Mouse (Mus musculus) heart, embryonic 13.5 days (tissue): ENCODE data around the gene Rnf187. TPM values are rescaled to one million over a fixed set of nuclear protein-coding genes. Genes with fewer than 3 reads are reported as not detected.

Experiments
- ATAC-seq: fragments of 200-750 bp; cut with Nextera tagmentation; 2 replicates; pipeline ENCODE4 v1.8.0; 2017; ENCODE audit warnings: moderate TSS enrichment; ENCODE audit not compliant: insufficient number of reproducible peaks, low FRiP score, low TSS enrichment; ENCODE audit errors: extremely low read depth
- H3K27ac ChIP-seq: fragments of 300-500 bp; sonication (generic); replicated peaks from 2 replicates; pipeline ENCODE4 v1.5.1; 2015; ENCODE audit warnings: moderate library complexity, mild to moderate bottlenecking, inconsistent platforms
- H3K27me3 ChIP-seq: fragments of 300-500 bp; sonication (generic); replicated peaks from 2 replicates; pipeline ENCODE4 v1.6.1; 2015; ENCODE audit warnings: mild to moderate bottlenecking, inconsistent platforms
- H3K36me3 ChIP-seq: fragments of 300-500 bp; sonication (generic); 2 replicates; pipeline ENCODE4 v1.6.1; 2015; ENCODE audit warnings: mild to moderate bottlenecking, inconsistent platforms
- H3K4me1 ChIP-seq: fragments of 300-500 bp; sonication (generic); 2 replicates; pipeline ENCODE4 v1.6.1; 2015; ENCODE audit warnings: inconsistent platforms
- H3K4me2 ChIP-seq: fragments of 300-500 bp; sonication (generic); 2 replicates; pipeline ENCODE4 v1.6.1; 2015; ENCODE audit warnings: inconsistent platforms, mild to moderate bottlenecking, moderate library complexity
- H3K4me3 ChIP-seq: fragments of 300-500 bp; sonication (generic); 2 replicates; pipeline ENCODE4 v1.5.1; 2015; ENCODE audit warnings: moderate library complexity, mild to moderate bottlenecking, inconsistent platforms
- H3K9ac ChIP-seq: fragments of 300-500 bp; sonication (generic); 2 replicates; pipeline ENCODE4 v1.6.1; 2015; ENCODE audit warnings: inconsistent platforms, mild to moderate bottlenecking, moderate library complexity
- H3K9me3 ChIP-seq: fragments of 300-500 bp; sonication (generic); 2 replicates; pipeline ENCODE4 v1.6.1; 2016; ENCODE audit warnings: inconsistent platforms
- WGBS: fragments of 180-500 bp; shearing (Covaris S2); methylation state at CpG from one replicate; pipeline ENCODE4 v1.1.7; 2015; ENCODE audit warnings: mixed read lengths; 5-methylcytosine and 5-hydroxymethylcytosine counted together
- polyA plus RNA-seq: library from polyadenylated mRNA; unstranded; fragments of >200 nt; fragmentation: Nextera tagmentation; extraction: Ambion mirVana; gene quantifications from 2 replicates; pipeline ENCODE4 v1.2.1, GENCODE M21; 2015

Rnf187 gene
- polyA plus RNA-seq: 151 and 166 TPM in 2 replicates

DNA sequence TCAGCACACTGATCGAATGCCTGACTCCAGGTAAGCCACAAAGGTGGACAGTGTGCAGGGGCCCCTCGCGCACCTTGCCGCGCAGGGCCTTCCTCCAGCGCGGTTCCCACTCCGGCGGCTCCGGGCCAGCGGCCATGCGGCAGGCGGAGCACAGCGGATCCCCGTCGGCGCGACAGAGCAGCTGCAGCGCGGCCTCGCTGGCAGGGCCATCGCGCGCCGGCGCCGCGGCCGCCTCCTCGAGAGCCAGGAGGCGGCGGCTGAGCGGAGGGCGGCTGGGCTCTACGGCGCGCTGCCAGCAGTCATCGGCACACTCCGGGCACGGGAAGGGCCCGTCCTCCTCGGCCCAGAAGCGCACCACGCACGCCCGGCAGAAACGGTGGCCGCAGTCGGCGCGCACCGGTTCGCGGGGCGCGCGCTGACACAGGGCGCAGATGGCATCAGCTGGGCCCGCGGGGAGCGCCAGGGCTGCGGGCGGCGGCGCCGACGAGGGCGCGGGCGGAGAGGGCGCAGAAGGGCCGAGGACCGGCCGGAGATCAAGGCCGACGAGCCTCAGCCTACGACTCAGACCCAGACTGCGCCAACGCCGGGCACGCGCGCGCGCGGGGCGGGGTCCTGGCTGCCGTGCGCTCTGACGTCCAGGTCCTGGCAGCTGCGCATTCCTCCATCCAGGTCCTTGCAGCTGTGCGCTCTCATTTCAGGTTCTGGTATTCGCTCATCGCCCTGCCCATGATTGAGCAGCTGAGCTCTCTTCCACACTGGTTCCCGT is at the start of gene Rnf187:
Gene Rnf187, minus strand, starts transcription at position 595 of the 766 bp plus-strand sequence.
- H3K4me1 ChIP-seq: peaks cover 26% of the 10 kb centered on the region
- ATAC-seq: peak; percentile 85
- H3K36me3 ChIP-seq: peaks cover 33% of the 10 kb centered on the region
- H3K4me2 ChIP-seq: peak within 1 kb of the TSS; percentile 93
- no peaks in the 10 kb centered on the region for H3K9me3 ChIP-seq
- H3K27ac ChIP-seq: peak within 1 kb of the TSS; percentile 88
- H3K27me3 ChIP-seq: peaks cover 9% of the 10 kb centered on the region
- H3K4me3 ChIP-seq: peak within 1 kb of the TSS; percentile 88
- WGBS: under 1% methylated on average over 85 of the region's 95 CpGs
- peak within 1 kb of the TSS; percentile 96 for H3K9ac ChIP-seq

DNA sequence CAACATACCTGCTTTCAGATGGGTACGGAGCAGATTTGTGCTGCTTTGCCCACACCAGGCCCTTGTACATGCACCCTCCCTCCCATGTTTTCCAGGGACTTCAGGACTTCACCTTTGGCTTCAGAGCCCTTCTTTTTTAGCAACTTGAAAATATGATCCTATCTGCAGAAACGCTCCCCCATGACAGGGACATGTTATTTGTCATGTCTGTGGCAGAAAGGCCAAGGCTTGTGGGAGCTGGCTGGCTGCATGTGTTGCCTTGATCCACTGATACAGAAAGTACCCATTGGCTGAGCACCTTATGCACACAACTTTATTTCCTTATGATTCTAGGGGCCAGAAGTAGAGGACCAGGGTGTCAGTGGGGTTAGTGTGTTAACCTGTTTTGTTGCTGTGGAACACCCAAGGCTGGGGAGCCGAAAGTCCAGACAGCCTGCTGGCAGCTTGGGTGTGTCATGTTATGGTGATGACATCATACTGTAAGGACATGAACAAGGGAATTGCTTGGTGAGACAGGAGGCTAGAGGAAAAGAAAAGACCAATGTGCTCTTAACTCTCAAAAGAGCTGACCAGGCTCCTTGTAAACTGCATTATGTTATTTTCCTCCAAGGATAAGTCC is 46.7 kb upstream of the Rnf187 start:
- Histone ChIP-seq H3K4me1 (peaks cover 95% of the 10 kb centered on the region), H3K9ac (peak overlapping the region; percentile 64), H3K9me3 (no peaks in the 10 kb centered on the region), H3K27ac (peak overlapping the region; percentile 96), H3K36me3 (peaks cover 83% of the 10 kb centered on the region), H3K4me2 (no peak overlapping the region), H3K27me3 (no peaks in the 10 kb centered on the region), H3K4me3 (no peak overlapping the region)
- 66% methylated on average over 3 of the region's 3 CpGs for WGBS
- ATAC-seq: no peak

DNA sequence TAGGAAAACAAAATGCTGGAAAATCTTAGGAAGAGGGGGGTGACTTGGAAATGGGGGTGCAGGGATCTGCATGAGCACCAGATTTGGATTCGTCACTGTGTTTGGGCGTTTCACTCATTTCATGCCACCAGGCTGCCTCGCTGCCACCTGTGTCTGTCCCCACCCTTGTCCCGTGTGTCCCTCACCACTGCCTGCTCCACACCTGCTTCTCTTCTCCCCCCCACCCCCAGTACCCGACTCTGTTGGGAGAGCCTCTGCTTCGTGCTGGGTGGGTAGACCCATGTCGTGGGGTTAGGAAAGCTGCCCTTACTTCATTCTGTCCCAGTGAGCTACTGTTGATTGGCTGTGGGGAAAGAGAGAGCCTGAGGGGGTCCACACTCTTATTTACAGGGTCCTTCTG is 45.9 kb upstream of the Rnf187 start:
- Histone ChIP-seq H3K4me1 (peaks cover 95% of the 10 kb centered on the region), H3K36me3 (peaks cover 76% of the 10 kb centered on the region), H3K27me3 (no peaks in the 10 kb centered on the region), H3K4me3 (no peak overlapping the region), H3K9me3 (no peaks in the 10 kb centered on the region), H3K27ac (peak overlapping the region; percentile 96), H3K9ac (peak overlapping the region; percentile 64), H3K4me2 (peak overlapping the region; percentile 42; the same call in 1 of the 2 replicates)
- 79% methylated on average over 7 of the region's 7 CpGs for WGBS
- ATAC-seq: no peak

GRCm38 (mm10) chr11:58983691-58984341 is 45.1 kb upstream of the Rnf187 start:
- no peak overlapping the region for H3K4me3 ChIP-seq
- no peaks in the 10 kb centered on the region for H3K27me3 ChIP-seq
- peak overlapping the region; percentile 65 for H3K9ac ChIP-seq
- H3K27ac ChIP-seq: peak overlapping the region; percentile 96
- H3K4me2 ChIP-seq: peak overlapping the region; percentile 42
- H3K9me3 ChIP-seq: no peaks in the 10 kb centered on the region
- peaks cover 95% of the 10 kb centered on the region for H3K4me1 ChIP-seq
- 46% methylated on average over 6 of the region's 6 CpGs for WGBS
- peaks cover 67% of the 10 kb centered on the region for H3K36me3 ChIP-seq
- ATAC-seq: peak; percentile 34; the same call in 1 of the 2 replicates

GRCm38 (mm10) chr11:58982471-58983097 is 43.9 kb upstream of the Rnf187 start:
- peak overlapping the region; percentile 70 for H3K27ac ChIP-seq
- ATAC-seq: no peak
- 0 out of 2 replicates have a peak overlapping the region, but pooled peaks have one; percentile 99 for H3K9ac ChIP-seq
- H3K9me3 ChIP-seq: no peaks in the 10 kb centered on the region
- H3K4me1 ChIP-seq: peaks cover 86% of the 10 kb centered on the region
- no peak overlapping the region for H3K4me3 ChIP-seq
- 82% methylated on average over 18 of the region's 18 CpGs for WGBS
- peaks cover 55% of the 10 kb centered on the region for H3K36me3 ChIP-seq
- H3K27me3 ChIP-seq: no peaks in the 10 kb centered on the region
- H3K4me2 ChIP-seq: 0 out of 2 replicates have a peak overlapping the region, but pooled peaks have one; percentile 15

DNA sequence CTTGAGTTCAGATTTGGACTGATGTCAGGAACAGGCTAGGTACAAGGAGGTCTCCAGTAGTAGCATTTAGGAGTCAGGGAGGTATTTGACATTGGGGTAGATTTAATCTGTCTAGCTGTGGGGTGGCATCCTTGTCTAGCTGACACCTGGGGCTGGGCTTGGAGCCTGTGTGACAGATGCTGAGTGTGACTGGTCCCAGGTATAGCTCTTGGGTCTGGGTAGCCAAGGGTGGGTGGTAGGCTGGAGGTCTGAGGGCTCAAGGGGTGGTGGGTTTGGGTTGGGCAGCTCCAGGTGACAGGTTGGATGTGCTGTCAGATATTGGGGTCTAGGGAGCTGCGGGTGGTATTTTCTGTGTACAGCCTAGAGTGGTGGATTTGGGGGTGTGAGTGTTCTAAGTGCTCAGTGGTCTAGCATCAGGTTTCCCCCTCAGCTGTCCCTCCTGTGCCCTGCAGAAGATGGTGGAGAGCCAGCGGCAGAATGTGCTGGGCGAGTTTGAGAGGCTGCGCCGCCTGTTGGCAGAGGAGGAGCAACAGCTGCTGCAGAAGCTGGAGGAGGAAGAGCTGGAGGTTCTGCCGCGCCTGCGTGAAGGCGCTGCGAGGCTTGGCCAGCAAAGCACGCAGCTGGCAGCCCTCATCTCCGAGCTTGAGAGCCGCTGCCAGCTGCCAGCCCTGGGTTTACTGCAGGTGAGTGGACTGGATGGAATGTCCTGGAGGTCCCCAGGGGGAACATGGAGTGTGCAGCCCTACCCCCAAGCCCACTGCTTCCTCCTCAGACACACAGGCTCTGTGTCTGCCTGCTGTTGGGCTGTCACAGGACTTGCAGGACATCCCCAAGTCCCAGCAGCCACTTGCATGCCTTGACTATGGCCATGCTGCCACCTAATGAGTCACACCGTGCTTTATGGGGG is 43.1 kb upstream of the Rnf187 start:
- peak overlapping the region; percentile 99 for H3K9ac ChIP-seq
- no peaks in the 10 kb centered on the region for H3K9me3 ChIP-seq
- no peak for ATAC-seq
- no peaks in the 10 kb centered on the region for H3K27me3 ChIP-seq
- H3K4me1 ChIP-seq: peaks cover 82% of the 10 kb centered on the region
- WGBS: 38% methylated on average over 14 of the region's 14 CpGs
- H3K27ac ChIP-seq: peak overlapping the region; percentile 70
- no peak overlapping the region for H3K4me3 ChIP-seq
- H3K4me2 ChIP-seq: peak overlapping the region; percentile 86
- H3K36me3 ChIP-seq: peaks cover 47% of the 10 kb centered on the region

DNA sequence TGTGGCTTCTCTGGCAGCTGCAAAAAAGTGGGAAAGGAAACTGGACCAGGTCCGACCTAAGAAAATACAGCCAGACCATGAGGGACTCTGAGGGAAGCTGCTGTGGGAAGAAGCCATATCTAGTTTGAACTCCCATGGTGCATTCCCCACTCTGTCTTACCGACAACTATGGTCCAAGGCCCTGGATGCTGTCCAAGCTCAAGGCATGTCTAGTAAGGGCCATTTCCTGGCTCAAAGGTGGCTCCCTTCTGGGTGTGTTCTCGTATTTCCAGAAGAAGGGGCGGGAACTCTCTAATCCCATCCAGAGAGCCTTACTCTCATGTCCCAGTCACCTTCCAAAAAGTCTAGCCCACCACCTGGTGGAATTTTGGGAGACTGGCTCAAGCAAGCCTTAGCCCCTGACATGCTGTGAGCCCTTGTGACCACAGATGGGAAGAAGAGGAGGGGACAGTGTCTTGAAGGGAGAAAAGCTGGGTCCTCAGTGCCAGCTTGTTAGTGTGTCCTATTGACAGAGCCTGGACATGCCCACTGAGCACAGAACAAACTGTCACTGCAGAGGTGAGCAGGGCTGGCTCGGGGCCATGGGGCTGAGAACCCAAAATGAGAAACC is 41.8 kb upstream of the Rnf187 start:
- H3K27me3 ChIP-seq: no peaks in the 10 kb centered on the region
- WGBS: 51% methylated on average over 5 of the region's 5 CpGs
- no peaks in the 10 kb centered on the region for H3K9me3 ChIP-seq
- no peak for ATAC-seq
- H3K4me3 ChIP-seq: peak overlapping the region; percentile 100
- peaks cover 35% of the 10 kb centered on the region for H3K36me3 ChIP-seq
- H3K27ac ChIP-seq: peak overlapping the region; percentile 87
- peak overlapping the region; percentile 86 for H3K4me2 ChIP-seq
- H3K4me1 ChIP-seq: peaks cover 77% of the 10 kb centered on the region
- peak overlapping the region; percentile 99 for H3K9ac ChIP-seq

DNA sequence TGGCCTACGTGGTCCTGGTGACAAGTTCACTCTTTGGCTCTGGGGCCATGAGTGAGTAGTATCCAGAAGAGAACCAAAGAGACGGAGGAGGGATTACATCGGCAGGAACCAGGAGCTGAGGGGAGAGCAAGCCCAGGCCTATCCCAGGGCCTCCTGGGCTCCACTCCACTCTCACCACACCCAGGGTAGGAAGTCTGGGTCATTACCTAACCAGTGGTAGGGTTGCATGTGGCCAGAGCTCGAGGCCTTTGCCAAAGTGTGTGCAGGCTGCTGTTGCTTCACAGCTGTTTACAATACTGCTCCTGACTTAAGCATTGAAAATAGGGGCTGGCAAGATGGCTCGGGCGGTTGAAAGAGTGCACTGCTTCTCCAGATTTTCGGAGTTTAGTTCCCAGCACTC is 40.9 kb upstream of the Rnf187 start:
- Histone ChIP-seq H3K4me2 (peak overlapping the region; percentile 86), H3K9me3 (no peaks in the 10 kb centered on the region), H3K4me3 (peak overlapping the region; percentile 100), H3K27ac (peak overlapping the region; percentile 87), H3K4me1 (peaks cover 71% of the 10 kb centered on the region), H3K9ac (peak overlapping the region; percentile 99), H3K27me3 (no peaks in the 10 kb centered on the region), H3K36me3 (peaks cover 32% of the 10 kb centered on the region)
- no peak for ATAC-seq
- 62% methylated on average over 7 of the region's 7 CpGs for WGBS

DNA sequence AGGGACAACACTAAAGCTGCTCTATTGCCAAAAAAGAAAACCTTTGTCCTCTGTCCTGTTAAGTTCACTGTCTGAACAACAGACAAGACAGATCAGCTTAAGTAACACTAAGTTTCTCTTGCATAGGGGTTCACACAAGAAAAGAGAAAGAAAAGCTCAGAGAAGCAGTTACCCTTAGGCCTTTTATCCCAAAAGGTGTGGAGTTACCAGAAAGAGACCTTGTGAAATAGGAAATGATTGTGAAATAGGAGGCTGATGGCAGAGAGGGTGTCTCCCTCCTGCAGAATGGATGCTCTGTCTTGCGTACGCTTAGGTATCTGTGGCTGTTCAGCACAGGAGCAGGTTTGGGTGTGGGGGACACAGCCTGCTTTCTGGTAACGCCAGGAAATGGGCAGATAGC is 40.5 kb upstream of the Rnf187 start:
- 55% methylated on average over 3 of the region's 3 CpGs for WGBS
- peaks cover 66% of the 10 kb centered on the region for H3K4me1 ChIP-seq
- ATAC-seq: no peak

GRCm38 (mm10) chr11:58978706-58979030 is 40.0 kb upstream of the Rnf187 start:
- Histone ChIP-seq H3K9ac (peak overlapping the region; percentile 99), H3K27ac (peak overlapping the region; percentile 87), H3K4me3 (peak overlapping the region; percentile 100), H3K36me3 (peaks cover 26% of the 10 kb centered on the region), H3K4me1 (peaks cover 63% of the 10 kb centered on the region), H3K9me3 (no peaks in the 10 kb centered on the region), H3K4me2 (peak overlapping the region; percentile 86), H3K27me3 (no peaks in the 10 kb centered on the region)
- ATAC-seq: no peak
- under 1% methylated on average over 5 of the region's 5 CpGs for WGBS

More for the DNA sequence above, 40.5 kb upstream of the Rnf187 start:
- Histone ChIP-seq H3K27ac (peak overlapping the region; percentile 87), H3K27me3 (no peaks in the 10 kb centered on the region), H3K9me3 (no peaks in the 10 kb centered on the region), H3K4me3 (peak overlapping the region; percentile 100), H3K4me2 (peak overlapping the region; percentile 86), H3K9ac (peak overlapping the region; percentile 99), H3K36me3 (peaks cover 31% of the 10 kb centered on the region)
